Mouse (Mus musculus) kidney, adult 2 months (tissue): ENCODE data around the gene Olfr324.

ENCODE experiments used
- CTCF ChIP-seq: fragments of 200-500 bp; conservative IDR thresholded peaks from 2 replicates; pipeline ENCODE4 v1.5.1; 2011; ENCODE audit warnings: low read depth, mild to moderate bottlenecking, control low read depth, low read length, moderate library complexity, mixed read lengths; ENCODE audit not compliant: insufficient read depth, insufficient read length
- POLR2A ChIP-seq: fragments of 200-500 bp; IDR thresholded peaks from one replicate; pipeline ENCODE4 v1.6.1; 2011; ENCODE audit warnings: low read depth, low read length, control low read depth

- TF ChIP-seq POLR2A (no peak), CTCF (peak; percentile 60)
Measured at GRCm38 (mm10) chr11:58587898-58588348, 7.0 kb upstream of the Olfr324 start.
